Mouse (Mus musculus) erythroblast, embryonic 14.5 days (primary cell): ENCODE data around the gene Acpp. TPM values are rescaled to one million over a fixed set of nuclear protein-coding genes. Genes with fewer than 3 reads are reported as not detected.

Experiments used
- H3K27me3 ChIP-seq: 2 replicates; pipeline ENCODE4 v1.6.1; 2012; ENCODE audit warnings: inconsistent platforms; ENCODE audit not compliant: control insufficient read depth
- H3K36me3 ChIP-seq: 2 replicates; pipeline ENCODE4 v1.6.1; 2012; ENCODE audit warnings: mild to moderate bottlenecking, inconsistent platforms; ENCODE audit not compliant: control insufficient read depth
- H3K4me1 ChIP-seq: 2 replicates; pipeline ENCODE4 v1.6.1; 2012; ENCODE audit warnings: inconsistent platforms; ENCODE audit not compliant: control insufficient read depth
- H3K4me3 ChIP-seq: replicated peaks from 2 replicates; pipeline ENCODE3; 2012; ENCODE audit warnings: moderate library complexity, mild to moderate bottlenecking, inconsistent platforms
- H3K9me3 ChIP-seq: 2 replicates; pipeline ENCODE4 v1.6.1; 2012; ENCODE audit warnings: low read length, inconsistent platforms, mixed read lengths; ENCODE audit not compliant: control insufficient read depth
- GATA1 ChIP-seq: IDR thresholded peaks from 2 replicates; pipeline ENCODE4 v1.6.1; 2012; ENCODE audit warnings: low read length, inconsistent platforms, mixed read lengths
- TAL1 ChIP-seq: IDR thresholded peaks from 3 replicates; pipeline ENCODE4 v1.6.1; 2012; ENCODE audit warnings: low read length, inconsistent platforms, mixed read lengths
- polyA plus RNA-seq: library from polyadenylated mRNA; stranded (reverse); fragments of >175 nt; gene quantifications from 2 replicates; pipeline ENCODE4 v1.2.3, GENCODE M21; 2012

Acpp gene
- polyA plus RNA-seq, 1 experiment: not detected

GRCm38 (mm10) chr9:104360389-104360788, 22.8 kb upstream of the Acpp start:
- Histone ChIP-seq H3K27me3 (no peaks in the 10 kb centered on the region), H3K4me1 (no peaks in the 10 kb centered on the region), H3K9me3 (peaks cover 6% of the 10 kb centered on the region; the same call in 1 of the 2 replicates), H3K36me3 (no peaks in the 10 kb centered on the region), H3K4me3 (no peak overlapping the region)
- no peak for TF ChIP-seq GATA1
- no peak for TF ChIP-seq TAL1

DNA sequence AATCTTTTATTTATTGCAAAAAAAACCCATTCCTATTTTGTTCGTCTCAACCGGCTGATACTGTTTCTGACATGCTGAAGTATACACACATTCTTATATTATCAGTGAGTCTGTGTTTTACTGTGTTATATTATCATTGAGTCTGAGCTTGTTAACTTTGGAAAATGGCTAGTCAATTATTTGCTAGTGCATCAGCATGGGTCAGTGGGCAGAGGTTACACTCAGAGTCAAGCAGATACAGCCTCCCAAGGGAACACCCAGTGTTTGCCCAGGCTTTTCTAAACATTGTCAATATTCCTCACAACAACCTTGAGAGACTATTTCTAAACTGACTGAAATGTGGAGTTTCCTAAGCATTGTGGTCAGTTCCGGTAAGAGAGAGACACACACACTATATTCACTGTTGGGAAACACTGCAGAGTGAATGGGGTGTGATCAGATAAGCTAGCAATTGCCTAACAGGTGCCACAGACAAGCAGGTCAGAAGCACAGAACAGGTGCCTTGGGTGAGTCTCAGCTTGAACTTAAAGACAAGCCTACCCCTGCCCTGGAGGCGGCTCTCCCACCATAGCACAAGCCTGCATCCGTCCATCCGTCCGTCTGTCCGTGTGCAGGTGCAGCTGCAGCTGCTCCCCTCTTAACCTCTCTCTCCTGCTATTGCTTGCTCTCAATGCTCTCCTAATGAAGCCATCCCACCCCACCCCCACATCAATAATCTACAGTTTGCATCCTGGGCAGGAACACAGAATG, 18.1 kb upstream of the Acpp start:
- H3K4me1 ChIP-seq: no peaks in the 10 kb centered on the region
- H3K4me3 ChIP-seq: no peak overlapping the region
- TF ChIP-seq GATA1 (no peak), TAL1 (no peak)
- H3K36me3 ChIP-seq: no peaks in the 10 kb centered on the region
- no peaks in the 10 kb centered on the region for H3K27me3 ChIP-seq
- H3K9me3 ChIP-seq: no peaks in the 10 kb centered on the region

- Histone ChIP-seq H3K4me1 (no peaks in the 10 kb centered on the region), H3K4me3 (no peak overlapping the region), H3K9me3 (no peaks in the 10 kb centered on the region), H3K27me3 (peaks cover 4% of the 10 kb centered on the region), H3K36me3 (no peaks in the 10 kb centered on the region)
- TF ChIP-seq GATA1 (no peak), TAL1 (no peak)
These were observed 6.6 kb upstream of the Acpp start for GRCm38 (mm10) chr9:104344136-104344535.

DNA sequence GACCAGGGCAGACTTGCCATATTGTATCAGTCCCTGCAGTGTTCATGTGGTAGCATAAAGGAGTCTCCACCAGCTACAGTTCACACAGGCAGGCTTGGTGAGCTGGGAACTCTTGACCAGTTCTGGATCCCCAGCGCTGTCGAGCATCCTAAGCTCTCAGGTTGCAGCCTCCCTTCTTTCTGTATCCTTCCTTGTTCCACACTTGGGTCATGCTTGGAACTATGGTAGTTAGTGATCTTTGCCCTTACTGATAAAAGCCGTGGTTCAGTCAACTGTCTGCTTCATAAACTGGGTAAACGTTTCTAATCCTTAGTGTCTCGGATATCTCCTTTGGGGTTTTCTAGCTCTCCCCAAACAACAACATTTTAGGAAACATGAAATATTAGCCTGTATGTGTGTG, 1.9 kb upstream of the Acpp start:
- TF ChIP-seq GATA1 (no peak), TAL1 (no peak)
- Histone ChIP-seq H3K4me1 (no peaks in the 10 kb centered on the region), H3K36me3 (no peaks in the 10 kb centered on the region), H3K4me3 (no peak overlapping the region), H3K9me3 (no peaks in the 10 kb centered on the region), H3K27me3 (peaks cover 30% of the 10 kb centered on the region)

- TF ChIP-seq GATA1 (no peak), TAL1 (no peak)
- H3K27me3 ChIP-seq: peaks cover 30% of the 10 kb centered on the region
- no peaks in the 10 kb centered on the region for H3K4me1 ChIP-seq
- no peaks in the 10 kb centered on the region for H3K36me3 ChIP-seq
- no peak overlapping the region for H3K4me3 ChIP-seq
- no peaks in the 10 kb centered on the region for H3K9me3 ChIP-seq
These were observed 1.2 kb upstream of the Acpp start for GRCm38 (mm10) chr9:104338489-104339427.

GRCm38 (mm10) chr9:104331301-104331700, 6.2 kb downstream of the Acpp start:
- Histone ChIP-seq H3K9me3 (no peaks in the 10 kb centered on the region), H3K27me3 (peaks cover 4% of the 10 kb centered on the region; the same call in 1 of the 2 replicates), H3K4me3 (no peak overlapping the region), H3K4me1 (no peaks in the 10 kb centered on the region), H3K36me3 (no peaks in the 10 kb centered on the region)
- TF ChIP-seq GATA1 (no peak), TAL1 (no peak)

DNA sequence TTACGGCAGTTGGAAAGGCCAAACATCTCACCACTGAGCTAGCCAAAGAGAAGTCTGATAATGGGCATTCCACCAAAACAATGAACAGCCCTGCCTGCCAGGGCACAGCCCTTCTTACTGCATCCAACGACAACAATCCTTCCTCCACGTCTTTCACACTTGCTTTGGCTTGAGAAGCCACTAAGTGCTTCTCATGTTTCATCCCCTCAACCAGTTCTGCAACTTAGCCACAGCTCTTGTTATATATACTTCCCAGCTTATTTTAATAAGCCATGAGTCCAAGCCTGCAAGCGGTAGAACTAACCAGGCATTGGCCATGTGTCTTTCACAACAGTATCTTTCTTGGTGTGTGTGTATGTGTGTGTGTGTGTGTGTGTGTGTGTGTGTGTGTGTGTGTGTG, 8.9 kb downstream of the Acpp start:
- Histone ChIP-seq H3K4me3 (no peak overlapping the region), H3K4me1 (no peaks in the 10 kb centered on the region), H3K9me3 (no peaks in the 10 kb centered on the region), H3K36me3 (no peaks in the 10 kb centered on the region), H3K27me3 (no peaks in the 10 kb centered on the region)
- TF ChIP-seq GATA1 (no peak), TAL1 (no peak)

DNA sequence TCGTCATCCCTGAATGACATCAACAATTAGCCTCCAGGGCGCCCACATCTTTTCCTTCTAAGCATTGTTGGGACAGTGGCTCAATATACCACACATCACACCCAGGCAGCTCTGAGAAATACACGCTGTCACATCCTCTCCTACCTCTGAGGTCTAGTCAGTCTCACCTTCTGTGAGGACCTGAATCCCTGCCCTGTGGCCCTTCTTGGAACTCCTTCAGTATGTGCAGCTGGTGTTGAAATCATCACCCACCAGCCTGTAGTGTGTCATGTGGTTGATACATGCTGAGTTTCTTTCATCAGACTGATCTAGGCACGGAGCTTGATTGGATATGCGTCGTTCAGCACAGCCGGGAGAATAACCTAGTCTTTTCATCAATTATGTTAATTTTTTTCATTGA, 16.0 kb downstream of the Acpp start:
- no peak overlapping the region for H3K4me3 ChIP-seq
- H3K4me1 ChIP-seq: no peaks in the 10 kb centered on the region
- no peaks in the 10 kb centered on the region for H3K9me3 ChIP-seq
- H3K27me3 ChIP-seq: no peaks in the 10 kb centered on the region
- TF ChIP-seq TAL1 (no peak), GATA1 (no peak)
- H3K36me3 ChIP-seq: no peaks in the 10 kb centered on the region

GRCm38 (mm10) chr9:104316351-104316750, 21.2 kb downstream of the Acpp start:
- Histone ChIP-seq H3K9me3 (no peaks in the 10 kb centered on the region), H3K27me3 (no peaks in the 10 kb centered on the region), H3K4me3 (no peak overlapping the region), H3K4me1 (no peaks in the 10 kb centered on the region), H3K36me3 (no peaks in the 10 kb centered on the region)
- no peak for TF ChIP-seq TAL1
- TF ChIP-seq GATA1: no peak
